Mouse (Mus musculus): Measurements from ENCODE around the gene Tardbp. TPM values are rescaled to one million over a fixed set of nuclear protein-coding genes. Genes with fewer than 3 reads are reported as not detected.

Tardbp gene
- polyA plus RNA-seq, 1 experiment from 2014 or later = 216 TPM

GRCm38 (mm10) chr4:148583257-148583656 lies 43.6 kb downstream of the Tardbp start:
- ChIA-PET POLR2A (no interaction called here), CTCF (no interaction called here)
- ATAC-seq = no peak
- no peak for DNase-seq (ENCODE audit: low read depth, low spot score)
- TF ChIP-seq CTCF (IDR thresholded peaks at IDR 0.05) = no peak
- H3K27me3 ChIP-seq = no peaks in the 10 kb centered on the region
- in situ Hi-C loops (cut with MboI; ENCODE audit: low pct_unique_long_range_greater_than_20kb) = no loop called here

- DNase-seq (ENCODE audit: low read depth, low spot score) (no peak), ATAC-seq (no peak)
- no peak for TF ChIP-seq CTCF (IDR thresholded peaks at IDR 0.05)
- ChIA-PET POLR2A (no interaction called here), CTCF (no interaction called here)
- no peaks in the 10 kb centered on the region for H3K27me3 ChIP-seq
- in situ Hi-C loops (cut with MboI; ENCODE audit: low pct_unique_long_range_greater_than_20kb) = no loop called here
Measured at GRCm38 (mm10) chr4:148581422-148581821, 45.4 kb downstream of the Tardbp start.

- POLR2A ChIA-PET = no interaction called here
- ATAC-seq = no peak
- in situ Hi-C loops (cut with MboI; ENCODE audit: low pct_unique_long_range_greater_than_20kb) = no loop called here
- no peaks in the 10 kb centered on the region for H3K27me3 ChIP-seq
- no peak for TF ChIP-seq CTCF (IDR thresholded peaks at IDR 0.05)
- CTCF ChIA-PET = interaction anchor here (1.0 kb wide), 1 partner anchor 11 kb away, joined by 4 read pairs; no protein-coding TSS in a partner anchor
- no peak for DNase-seq (ENCODE audit: low read depth, low spot score)
Measured at GRCm38 (mm10) chr4:148580765-148581164, 46.1 kb downstream of the Tardbp start.

- TF ChIP-seq CTCF (IDR thresholded peaks at IDR 0.05) = no peak
- CTCF ChIA-PET = no interaction called here
- POLR2A ChIA-PET = interaction anchor here (0.6 kb wide), 1 partner anchor 15 kb away, joined by 3 read pairs; the partner anchor contains the start of gene Exosc10
- in situ Hi-C loops (cut with MboI; ENCODE audit: low pct_unique_long_range_greater_than_20kb) = no loop called here
- DNase-seq (ENCODE audit: low read depth, low spot score) = no peak
- no peak for ATAC-seq
- no peaks in the 10 kb centered on the region for H3K27me3 ChIP-seq
Measured at GRCm38 (mm10) chr4:148573222-148573621, 53.6 kb downstream of the Tardbp start.

- DNase-seq (ENCODE audit: low read depth, low spot score) = no peak
- ChIA-PET CTCF (interaction anchor here (1.4 kb wide), 1 partner anchor 23 kb away, joined by 3 read pairs; no protein-coding TSS in a partner anchor), POLR2A (no interaction called here)
- no peak for TF ChIP-seq CTCF (IDR thresholded peaks at IDR 0.05)
- ATAC-seq = no peak
- H3K27me3 ChIP-seq = no peaks in the 10 kb centered on the region
- in situ Hi-C loops (cut with MboI; ENCODE audit: low pct_unique_long_range_greater_than_20kb) = no loop called here
Measured at GRCm38 (mm10) chr4:148570693-148571295, 56.0 kb downstream of the Tardbp start.

GRCm38 (mm10) chr4:148570138-148570537 lies 56.7 kb downstream of the Tardbp start:
- in situ Hi-C loops (cut with MboI; ENCODE audit: low pct_unique_long_range_greater_than_20kb) = no loop called here
- no peak for ATAC-seq
- H3K27me3 ChIP-seq = no peaks in the 10 kb centered on the region
- DNase-seq (ENCODE audit: low read depth, low spot score) = no peak
- CTCF ChIA-PET = interaction anchor here (1.4 kb wide), 1 partner anchor 22 kb away, joined by 3 read pairs; no protein-coding TSS in a partner anchor
- POLR2A ChIA-PET = no interaction called here
- no peak for TF ChIP-seq CTCF (IDR thresholded peaks at IDR 0.05)

- H3K27me3 ChIP-seq = no peaks in the 10 kb centered on the region
- CTCF ChIA-PET = no interaction called here
- POLR2A ChIA-PET = no interaction called here
- DNase-seq (ENCODE audit: low read depth, low spot score) = no peak
- no peak for ATAC-seq
- in situ Hi-C loops (cut with MboI; ENCODE audit: low pct_unique_long_range_greater_than_20kb) = no loop called here
- no peak for TF ChIP-seq CTCF (IDR thresholded peaks at IDR 0.05)
Measured at GRCm38 (mm10) chr4:148563595-148563994, 63.2 kb downstream of the Tardbp start.

GRCm38 (mm10) chr4:148562676-148563075 lies 64.1 kb downstream of the Tardbp start:
- no peaks in the 10 kb centered on the region for H3K27me3 ChIP-seq
- ATAC-seq = no peak
- no peak for TF ChIP-seq CTCF (IDR thresholded peaks at IDR 0.05)
- ChIA-PET POLR2A (no interaction called here), CTCF (interaction anchor here (0.9 to 1.1 kb wide), 2 partner anchors 10 to 19 kb away, joined by 3 read pairs; no protein-coding TSS in a partner anchor)
- no peak for DNase-seq (ENCODE audit: low read depth, low spot score)
- in situ Hi-C loops (cut with MboI; ENCODE audit: low pct_unique_long_range_greater_than_20kb) = no loop called here

Other genes with a start within 250 kb of the Tardbp start
- 18.0 TPM for gene Ubiad1, start 182.2 kb downstream of the Tardbp start, polyA plus RNA-seq (2021)
- gene Mtor, start 178.4 kb downstream of the Tardbp start, polyA plus RNA-seq (2021) = 33.7 TPM
- gene Angptl7, start 126.6 kb downstream of the Tardbp start, polyA plus RNA-seq (2021) = 0.13 TPM
- gene Exosc10, start 68.6 kb downstream of the Tardbp start, polyA plus RNA-seq (2021) = 54.2 TPM
- gene Srm, start 35.5 kb downstream of the Tardbp start, polyA plus RNA-seq (2021) = 45.4 TPM
- 0.10 TPM for gene Masp2, start 24.5 kb downstream of the Tardbp start, polyA plus RNA-seq (2021)
- gene Gm572, start 16.3 kb upstream of the Tardbp start, polyA plus RNA-seq (2021) = not detected
- 6.0 TPM for gene Casz1, start 177.4 kb upstream of the Tardbp start, polyA plus RNA-seq (2021)